Mouse (Mus musculus): ENCODE results near the gene Tnrc6b. TPM values are rescaled to one million over a fixed set of nuclear protein-coding genes. Genes with fewer than 3 reads are reported as not detected.

Gene Tnrc6b
- polyA plus RNA-seq, 1 experiment from 2014 or later: 35.6 TPM

GRCm38 (mm10) chr15:80704267-80704666 is 6.8 kb upstream of the Tnrc6b start:
- H3K4me2 ChIP-seq: peak overlapping the region; percentile 30; the same call in 1 of the 2 replicates
- ATAC-seq (ENCODE audit: insufficient number of reproducible peaks, insufficient read depth, low FRiP score, low TSS enrichment, low read depth): peak; percentile 72
- no peak overlapping the region for H3K4me3 ChIP-seq
- H3K4me1 ChIP-seq: peaks cover 21% of the 10 kb centered on the region
- H3K9ac ChIP-seq: no peak overlapping the region
- H3K9me3 ChIP-seq: no peaks in the 10 kb centered on the region
- WGBS: 3% methylated on average over 7 of the region's 7 CpGs
- no peak overlapping the region for H3K27ac ChIP-seq
- no peaks in the 10 kb centered on the region for H3K36me3 ChIP-seq
- H3K27me3 ChIP-seq: peaks cover 3% of the 10 kb centered on the region; the same call in 1 of the 2 replicates

DNA sequence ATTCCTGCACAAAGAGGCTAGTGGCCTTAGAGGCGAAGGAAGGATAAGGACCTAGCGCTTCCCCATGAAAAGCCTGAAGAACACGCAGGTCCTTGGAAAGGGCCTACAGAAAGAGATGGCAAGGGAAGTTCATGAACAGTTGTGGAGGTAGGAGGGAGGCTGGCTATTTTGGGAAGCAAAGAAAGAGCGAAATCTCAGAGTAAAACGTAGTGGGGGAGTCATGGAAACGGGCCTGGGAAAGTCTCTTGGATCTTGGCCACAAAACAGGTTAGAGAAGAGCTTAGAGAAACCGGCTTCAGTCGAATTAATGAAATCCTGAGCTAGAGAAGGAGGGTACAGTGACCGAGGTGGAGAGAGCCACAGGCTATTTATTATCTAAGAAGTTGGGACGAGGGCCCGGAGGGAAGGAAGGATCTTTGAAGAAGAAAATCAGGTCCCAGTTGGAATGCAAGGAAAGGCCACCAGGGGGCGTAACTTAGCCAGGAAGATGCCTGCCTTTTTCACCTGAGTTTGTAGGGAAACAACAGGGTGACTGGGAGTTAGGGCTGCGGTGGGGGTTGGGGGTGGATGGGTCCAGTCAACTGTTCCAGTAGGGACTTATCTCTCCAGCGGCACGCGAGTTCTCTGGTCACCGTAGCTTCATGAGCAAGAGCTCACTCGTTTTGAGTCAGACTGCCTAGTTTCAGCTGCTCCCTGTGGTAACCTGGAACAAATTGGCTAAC is 5.1 kb upstream of the Tnrc6b start:
- Histone ChIP-seq H3K27me3 (peaks cover 3% of the 10 kb centered on the region; the same call in 1 of the 2 replicates), H3K4me2 (peak overlapping the region; percentile 60), H3K27ac (peak overlapping the region; percentile 88; the same call in 1 of the 2 replicates), H3K4me3 (peak overlapping the region; percentile 33), H3K9me3 (no peaks in the 10 kb centered on the region), H3K36me3 (no peaks in the 10 kb centered on the region), H3K4me1 (peaks cover 21% of the 10 kb centered on the region), H3K9ac (peak overlapping the region; percentile 49; the same call in 1 of the 2 replicates)
- 26% methylated on average over 18 of the region's 18 CpGs for WGBS
- no peak for ATAC-seq (ENCODE audit: insufficient number of reproducible peaks, insufficient read depth, low FRiP score, low TSS enrichment, low read depth)

- H3K4me3 ChIP-seq: peak overlapping the region; percentile 33
- no peak for ATAC-seq (ENCODE audit: insufficient number of reproducible peaks, insufficient read depth, low FRiP score, low TSS enrichment, low read depth)
- H3K4me1 ChIP-seq: peaks cover 21% of the 10 kb centered on the region
- H3K36me3 ChIP-seq: no peaks in the 10 kb centered on the region
- peak overlapping the region; percentile 88 for H3K27ac ChIP-seq
- H3K4me2 ChIP-seq: peak overlapping the region; percentile 60
- no peaks in the 10 kb centered on the region for H3K9me3 ChIP-seq
- WGBS: 27% methylated on average over 11 of the region's 11 CpGs
- no peaks in the 10 kb centered on the region for H3K27me3 ChIP-seq
- peak overlapping the region; percentile 49; the same call in 1 of the 2 replicates for H3K9ac ChIP-seq
Measured at GRCm38 (mm10) chr15:80706596-80706995, 4.5 kb upstream of the Tnrc6b start.

DNA sequence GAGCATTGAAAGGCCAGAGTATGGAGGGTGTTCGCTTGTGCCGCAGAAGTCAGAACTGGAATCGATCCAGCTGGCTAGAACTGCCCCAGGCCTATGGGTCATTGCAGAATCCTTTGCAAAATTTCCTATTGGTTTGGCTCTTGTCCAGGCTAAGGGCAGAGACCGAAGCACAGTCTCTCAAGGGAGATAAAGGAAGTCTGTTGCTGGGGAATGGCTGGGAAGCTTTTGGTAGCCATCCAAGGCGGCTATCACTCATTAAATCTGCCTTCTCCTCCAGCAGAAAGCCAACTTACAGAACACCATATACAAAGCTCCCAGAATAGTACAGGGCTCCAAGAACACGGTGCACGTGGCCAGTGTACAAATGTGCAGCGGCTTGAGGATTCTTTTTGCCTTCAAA is 4.0 kb upstream of the Tnrc6b start:
- WGBS: 56% methylated on average over 8 of the region's 8 CpGs
- no peaks in the 10 kb centered on the region for H3K9me3 ChIP-seq
- peak overlapping the region; percentile 60 for H3K4me2 ChIP-seq
- H3K27me3 ChIP-seq: no peaks in the 10 kb centered on the region
- ATAC-seq (ENCODE audit: insufficient number of reproducible peaks, insufficient read depth, low FRiP score, low TSS enrichment, low read depth): no peak
- no peak overlapping the region for H3K4me3 ChIP-seq
- peak overlapping the region; percentile 88 for H3K27ac ChIP-seq
- H3K36me3 ChIP-seq: no peaks in the 10 kb centered on the region
- no peak overlapping the region for H3K9ac ChIP-seq
- peaks cover 21% of the 10 kb centered on the region for H3K4me1 ChIP-seq

GRCm38 (mm10) chr15:80709593-80709992 is 1.5 kb upstream of the Tnrc6b start:
- Histone ChIP-seq H3K27ac (no peak overlapping the region), H3K36me3 (no peaks in the 10 kb centered on the region), H3K9me3 (no peaks in the 10 kb centered on the region), H3K9ac (no peak overlapping the region), H3K4me2 (no peak overlapping the region), H3K27me3 (no peaks in the 10 kb centered on the region), H3K4me1 (peaks cover 28% of the 10 kb centered on the region), H3K4me3 (no peak overlapping the region)
- no peak for ATAC-seq (ENCODE audit: insufficient number of reproducible peaks, insufficient read depth, low FRiP score, low TSS enrichment, low read depth)
- 46% methylated on average over 6 of the region's 6 CpGs for WGBS

DNA sequence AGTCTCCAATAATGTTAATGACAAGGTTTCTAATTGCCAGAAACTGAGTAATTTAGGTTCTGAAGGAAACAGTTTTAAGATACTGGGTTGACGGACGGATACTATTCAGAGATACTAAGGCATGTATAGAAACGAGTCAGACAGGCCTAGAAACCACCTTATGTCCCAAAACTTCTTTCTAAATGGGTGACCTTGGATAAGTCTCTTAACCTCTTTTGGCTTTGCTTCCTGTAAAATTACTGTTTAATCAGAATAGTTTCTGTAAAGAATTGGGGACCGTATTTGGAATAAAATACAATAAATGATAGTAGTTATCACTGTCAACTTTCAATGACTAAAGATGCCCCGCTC is 881 bp upstream of the Tnrc6b start:
- ATAC-seq (ENCODE audit: insufficient number of reproducible peaks, insufficient read depth, low FRiP score, low TSS enrichment, low read depth): no peak
- Histone ChIP-seq H3K27ac (peak overlapping the region; percentile 93), H3K27me3 (no peaks in the 10 kb centered on the region), H3K4me2 (peak overlapping the region; percentile 89), H3K36me3 (no peaks in the 10 kb centered on the region), H3K9me3 (no peaks in the 10 kb centered on the region), H3K4me1 (peaks cover 28% of the 10 kb centered on the region), H3K4me3 (peak overlapping the region; percentile 93), H3K9ac (0 out of 2 replicates have a peak overlapping the region, but pooled peaks have one; percentile 76)
- WGBS: 13% methylated on average over 5 of the region's 5 CpGs

- H3K9ac ChIP-seq: peak overlapping the region; percentile 92
- no peaks in the 10 kb centered on the region for H3K27me3 ChIP-seq
- H3K27ac ChIP-seq: peak overlapping the region; percentile 94
- peaks cover 19% of the 10 kb centered on the region for H3K4me1 ChIP-seq
- H3K4me3 ChIP-seq: peak overlapping the region; percentile 93
- under 1% methylated on average over 80 of the region's 106 CpGs for WGBS
- ATAC-seq (ENCODE audit: insufficient number of reproducible peaks, insufficient read depth, low FRiP score, low TSS enrichment, low read depth): peak; percentile 44; the same call in 1 of the 2 replicates
- no peaks in the 10 kb centered on the region for H3K36me3 ChIP-seq
- no peaks in the 10 kb centered on the region for H3K9me3 ChIP-seq
- peak overlapping the region; percentile 89 for H3K4me2 ChIP-seq
Measured at GRCm38 (mm10) chr15:80711401-80712151, 463 bp downstream of the Tnrc6b start.

- no peak for ATAC-seq (ENCODE audit: insufficient number of reproducible peaks, insufficient read depth, low FRiP score, low TSS enrichment, low read depth)
- H3K4me2 ChIP-seq: no peak overlapping the region
- no peak overlapping the region for H3K9ac ChIP-seq
- peaks cover 7% of the 10 kb centered on the region; the same call in 1 of the 2 replicates for H3K4me1 ChIP-seq
- 74% methylated on average over 4 of the region's 4 CpGs for WGBS
- H3K9me3 ChIP-seq: no peaks in the 10 kb centered on the region
- H3K27me3 ChIP-seq: no peaks in the 10 kb centered on the region
- no peaks in the 10 kb centered on the region for H3K36me3 ChIP-seq
- H3K4me3 ChIP-seq: no peak overlapping the region
- no peak overlapping the region for H3K27ac ChIP-seq
Measured at GRCm38 (mm10) chr15:80714299-80714698, 3.2 kb downstream of the Tnrc6b start.

GRCm38 (mm10) chr15:80716631-80717135 is 5.6 kb downstream of the Tnrc6b start:
- Histone ChIP-seq H3K4me1 (peaks cover 7% of the 10 kb centered on the region; the same call in 1 of the 2 replicates), H3K9ac (no peak overlapping the region), H3K4me3 (no peak overlapping the region), H3K36me3 (no peaks in the 10 kb centered on the region), H3K9me3 (no peaks in the 10 kb centered on the region), H3K27ac (no peak overlapping the region), H3K27me3 (no peaks in the 10 kb centered on the region), H3K4me2 (no peak overlapping the region)
- ATAC-seq (ENCODE audit: insufficient number of reproducible peaks, insufficient read depth, low FRiP score, low TSS enrichment, low read depth): no peak
- 85% methylated on average over 8 of the region's 8 CpGs for WGBS

DNA sequence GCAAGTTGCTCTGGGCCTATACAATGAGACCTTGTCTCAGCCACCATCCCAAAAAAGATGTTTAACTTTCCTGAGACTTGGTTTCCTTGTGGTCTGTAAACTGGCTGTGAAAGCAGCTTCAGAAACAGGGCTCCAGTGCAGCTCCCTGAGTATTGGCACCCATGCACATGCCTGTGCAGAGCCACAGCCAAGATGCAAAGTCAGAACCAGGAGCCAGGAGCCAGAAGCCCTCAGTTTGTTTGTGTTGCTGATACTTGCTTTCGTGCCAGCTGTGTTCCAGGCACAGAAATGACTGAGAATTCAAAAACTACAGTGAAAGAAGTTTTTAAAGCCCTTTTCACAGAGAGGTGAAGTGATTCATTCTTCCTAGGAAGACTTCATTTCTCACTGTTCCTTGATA is 6.3 kb downstream of the Tnrc6b start:
- Histone ChIP-seq H3K4me2 (no peak overlapping the region), H3K9ac (no peak overlapping the region), H3K9me3 (no peaks in the 10 kb centered on the region), H3K4me1 (peaks cover 4% of the 10 kb centered on the region), H3K36me3 (no peaks in the 10 kb centered on the region), H3K4me3 (no peak overlapping the region), H3K27me3 (no peaks in the 10 kb centered on the region), H3K27ac (no peak overlapping the region)
- no peak for ATAC-seq (ENCODE audit: insufficient number of reproducible peaks, insufficient read depth, low FRiP score, low TSS enrichment, low read depth)
- WGBS: 63% methylated on average over 1 of the region's 1 CpGs

- WGBS: 73% methylated on average over 5 of the region's 5 CpGs
- Histone ChIP-seq H3K4me3 (no peak overlapping the region), H3K27me3 (no peaks in the 10 kb centered on the region), H3K4me1 (peaks cover 6% of the 10 kb centered on the region; the same call in 1 of the 2 replicates), H3K4me2 (no peak overlapping the region), H3K9me3 (no peaks in the 10 kb centered on the region), H3K27ac (no peak overlapping the region), H3K9ac (no peak overlapping the region), H3K36me3 (no peaks in the 10 kb centered on the region)
- no peak for ATAC-seq (ENCODE audit: insufficient number of reproducible peaks, insufficient read depth, low FRiP score, low TSS enrichment, low read depth)
Measured at GRCm38 (mm10) chr15:80720249-80720648, 9.1 kb downstream of the Tnrc6b start.
